Mouse (Mus musculus) thymus, adult 2 months (tissue): ENCODE measurements around the gene Ctnna3. TPM values are rescaled to one million over a fixed set of nuclear protein-coding genes. Genes with fewer than 3 reads are reported as not detected.

Experiments
- DNase-seq: peaks from one replicate; pipeline ENCODE4 v3.0.0; 2021
- H3K27ac ChIP-seq: fragments of 200-500 bp; 2 replicates; pipeline ENCODE4 v1.5.1; 2012; ENCODE audit warnings: low read length, control low read depth; ENCODE audit not compliant: control insufficient read depth, insufficient read depth
- H3K27me3 ChIP-seq: fragments of 200-500 bp; 2 replicates; pipeline ENCODE4 v1.6.1; 2012; ENCODE audit warnings: mild to moderate bottlenecking, low read length, moderate library complexity, mixed read lengths; ENCODE audit not compliant: control insufficient read depth, insufficient read depth
- H3K36me3 ChIP-seq: fragments of 200-500 bp; 2 replicates; pipeline ENCODE4 v1.6.1; 2012; ENCODE audit warnings: mild to moderate bottlenecking, low read length, moderate library complexity; ENCODE audit not compliant: control insufficient read depth, insufficient read depth
- H3K4me1 ChIP-seq: fragments of 200-500 bp; replicated peaks from 2 replicates; pipeline ENCODE4 v1.6.1; 2012; ENCODE audit warnings: low read length; ENCODE audit not compliant: control insufficient read depth, insufficient read depth
- H3K4me3 ChIP-seq: fragments of 200-500 bp; 2 replicates; pipeline ENCODE4 v1.5.1; 2012; ENCODE audit warnings: mild to moderate bottlenecking, low read length, control low read depth, moderate library complexity; ENCODE audit not compliant: control insufficient read depth, insufficient read depth
- CTCF ChIP-seq: fragments of 200-500 bp; IDR thresholded peaks from 2 replicates; pipeline ENCODE4 v1.5.1; 2012; ENCODE audit warnings: mild to moderate bottlenecking, control low read depth, low read length, moderate library complexity, borderline replicate concordance; ENCODE audit not compliant: control insufficient read depth, poor library complexity, insufficient read depth; ENCODE audit errors: extremely low read depth
- POLR2A ChIP-seq: fragments of 200-500 bp; IDR thresholded peaks from 2 replicates; pipeline ENCODE4 v1.6.1; 2012; ENCODE audit warnings: mild to moderate bottlenecking, low read length, control low read depth, moderate library complexity; ENCODE audit not compliant: control insufficient read depth, poor library complexity, insufficient read depth; ENCODE audit errors: extremely low read depth
- WGBS: fragments of 180-500 bp; shearing (Covaris S2); methylation state at CpG from one replicate; pipeline ENCODE4 v1.1.7; 2018; 5-methylcytosine and 5-hydroxymethylcytosine counted together
- polyA plus RNA-seq: library from polyadenylated mRNA; depleted of rRNA; stranded (reverse); fragments of >200 nt; gene quantifications from 2 replicates; pipeline ENCODE4 v1.2.3, GENCODE M21; 2012

Ctnna3 gene
- polyA plus RNA-seq, 1 experiment: 0.46 TPM

GRCm38 (mm10) chr10:64001996-64002395, 572.1 kb downstream of the Ctnna3 start:
- Histone ChIP-seq H3K4me3 (no peak overlapping the region), H3K27me3 (no peaks in the 10 kb centered on the region), H3K27ac (no peak overlapping the region), H3K4me1 (no peaks in the 10 kb centered on the region), H3K36me3 (no peaks in the 10 kb centered on the region)
- TF ChIP-seq CTCF: no peak
- TF ChIP-seq POLR2A: no peak
- 78% methylated on average over 9 of the region's 9 CpGs for WGBS
- DNase-seq: no peak

GRCm38 (mm10) chr10:64020347-64020746, 590.4 kb downstream of the Ctnna3 start:
- no peak for DNase-seq
- Histone ChIP-seq H3K27ac (no peak overlapping the region), H3K4me3 (no peak overlapping the region), H3K36me3 (no peaks in the 10 kb centered on the region), H3K27me3 (no peaks in the 10 kb centered on the region), H3K4me1 (no peaks in the 10 kb centered on the region)
- TF ChIP-seq POLR2A: no peak
- no peak for TF ChIP-seq CTCF
- 100% methylated on average over 1 of the region's 1 CpGs for WGBS

- Histone ChIP-seq H3K36me3 (no peaks in the 10 kb centered on the region), H3K4me1 (no peaks in the 10 kb centered on the region), H3K27me3 (no peaks in the 10 kb centered on the region), H3K4me3 (no peak overlapping the region), H3K27ac (no peak overlapping the region)
- WGBS: 78% methylated on average over 6 of the region's 6 CpGs
- no peak for DNase-seq
- TF ChIP-seq CTCF (no peak), POLR2A (no peak)
Observed at GRCm38 (mm10) chr10:64023340-64023739, 593.4 kb downstream of the Ctnna3 start.

- TF ChIP-seq POLR2A: no peak
- TF ChIP-seq CTCF: no peak
- no peak overlapping the region for H3K27ac ChIP-seq
- no peaks in the 10 kb centered on the region for H3K36me3 ChIP-seq
- no peak for DNase-seq
- H3K4me1 ChIP-seq: no peaks in the 10 kb centered on the region
- no peaks in the 10 kb centered on the region for H3K27me3 ChIP-seq
- H3K4me3 ChIP-seq: no peak overlapping the region
Observed at GRCm38 (mm10) chr10:64030901-64031300, 601.0 kb downstream of the Ctnna3 start.

- DNase-seq: no peak
- Histone ChIP-seq H3K4me1 (no peaks in the 10 kb centered on the region), H3K4me3 (no peak overlapping the region), H3K36me3 (no peaks in the 10 kb centered on the region), H3K27ac (no peak overlapping the region), H3K27me3 (no peaks in the 10 kb centered on the region)
- WGBS: 94% methylated on average over 17 of the region's 17 CpGs
- no peak for TF ChIP-seq CTCF
Observed at GRCm38 (mm10) chr10:64039760-64040535, 610.0 kb downstream of the Ctnna3 start.

GRCm38 (mm10) chr10:64041218-64041617, 611.3 kb downstream of the Ctnna3 start:
- TF ChIP-seq CTCF (no peak), POLR2A (no peak)
- Histone ChIP-seq H3K27ac (no peak overlapping the region), H3K4me3 (no peak overlapping the region), H3K27me3 (no peaks in the 10 kb centered on the region), H3K4me1 (no peaks in the 10 kb centered on the region), H3K36me3 (no peaks in the 10 kb centered on the region)
- WGBS: 95% methylated on average over 7 of the region's 7 CpGs
- DNase-seq: no peak

- no peaks in the 10 kb centered on the region for H3K27me3 ChIP-seq
- H3K27ac ChIP-seq: no peak overlapping the region
- no peaks in the 10 kb centered on the region for H3K36me3 ChIP-seq
- no peak for DNase-seq
- no peak overlapping the region for H3K4me3 ChIP-seq
- no peak for TF ChIP-seq POLR2A
- no peaks in the 10 kb centered on the region for H3K4me1 ChIP-seq
- 76% methylated on average over 11 of the region's 11 CpGs for WGBS
Observed at GRCm38 (mm10) chr10:64041892-64042291, 612.0 kb downstream of the Ctnna3 start.
